Mouse (Mus musculus): ENCODE data around the gene Eepd1.

DNA sequence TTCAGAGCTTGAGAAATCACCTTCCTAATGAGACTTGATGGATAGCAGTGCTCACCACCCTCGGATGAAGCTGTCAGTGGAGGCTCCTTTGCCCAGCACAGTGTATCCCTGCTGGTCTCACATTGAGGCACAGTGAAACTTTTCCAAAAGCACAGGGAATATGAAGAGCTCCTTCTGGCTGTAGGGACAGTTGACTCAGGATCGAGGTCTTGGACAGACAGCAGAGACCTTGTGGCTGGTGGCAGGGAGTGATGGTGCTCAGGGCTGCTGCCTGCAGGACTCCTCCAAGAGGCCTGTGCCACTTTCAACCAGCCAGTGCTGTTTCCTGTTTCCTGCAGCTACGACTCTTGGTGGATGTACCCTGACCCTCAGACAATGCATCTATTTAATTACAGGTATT is 18.0 kb downstream of the Eepd1 start:
- TF ChIP-seq CTCF (IDR thresholded peaks at IDR 0.05; ENCODE audit: low read depth): no peak
- no peak for TF ChIP-seq EP300 (optimal IDR thresholded peaks at IDR 0.05)

All from stomach, postnatal 0 days (tissue).